Mouse (Mus musculus): ENCODE measurements at regions not wholly inside any gene's neighbourhood (a gene's known extent, or its start where the extent isn't known, plus 50 kb on each side); places are given as distances from the start of the nearest gene placed in this dataset.

- DNase-seq (ENCODE audit: low spot score in 2 of 2): peak in 1 of 2 experiments; percentile 18
These were observed 64.3 kb upstream of the Id2 start for GRCm38 (mm10) chr12:25160990-25161843.

DNA sequence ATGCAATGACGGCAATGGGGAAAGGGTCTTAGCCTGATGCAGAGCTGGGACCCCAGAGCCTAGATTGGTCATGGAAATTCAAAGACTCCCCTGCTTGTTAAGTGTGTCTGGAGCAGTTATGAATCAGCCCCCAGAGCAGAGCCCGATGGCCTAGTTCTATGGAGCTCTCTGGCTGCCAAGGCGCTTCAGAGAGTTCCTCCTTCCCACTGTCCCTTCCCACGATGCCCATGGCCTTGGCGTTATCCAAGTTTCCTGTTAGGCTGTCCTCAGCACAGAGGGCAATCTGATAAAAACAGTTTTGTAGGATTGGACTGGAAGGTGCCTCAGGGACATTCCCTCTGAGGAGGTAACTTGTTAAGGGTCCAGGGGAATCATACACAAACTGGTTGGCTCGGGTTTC, 62.2 kb upstream of the Id2 start:
- no peak for DNase-seq (ENCODE audit: low spot score in 2 of 2)

GRCm38 (mm10) chr12:25157238-25157637, 60.3 kb upstream of the Id2 start:
- no peak for DNase-seq (ENCODE audit: low spot score in 2 of 2)

GRCm38 (mm10) chr12:25155396-25155795, 58.5 kb upstream of the Id2 start:
- no peak for DNase-seq (ENCODE audit: low spot score in 2 of 2)

- DNase-seq (ENCODE audit: low spot score in 2 of 2): no peak
These were observed 51.2 kb upstream of the Id2 start for GRCm38 (mm10) chr12:25148099-25148498.
